Mouse (Mus musculus) heart, postnatal 0 days (tissue): ENCODE data around the gene Tbc1d4.

Experiments used
- CTCF ChIP-seq: IDR thresholded peaks from 2 replicates; pipeline ENCODE4 v1.5.1; 2016; ENCODE audit warnings: antibody characterized with exemption, control low read depth, low read depth
- EP300 ChIP-seq: IDR thresholded peaks from 2 replicates; pipeline ENCODE4 v1.6.1; 2016; ENCODE audit warnings: antibody characterized with exemption, low read depth

DNA sequence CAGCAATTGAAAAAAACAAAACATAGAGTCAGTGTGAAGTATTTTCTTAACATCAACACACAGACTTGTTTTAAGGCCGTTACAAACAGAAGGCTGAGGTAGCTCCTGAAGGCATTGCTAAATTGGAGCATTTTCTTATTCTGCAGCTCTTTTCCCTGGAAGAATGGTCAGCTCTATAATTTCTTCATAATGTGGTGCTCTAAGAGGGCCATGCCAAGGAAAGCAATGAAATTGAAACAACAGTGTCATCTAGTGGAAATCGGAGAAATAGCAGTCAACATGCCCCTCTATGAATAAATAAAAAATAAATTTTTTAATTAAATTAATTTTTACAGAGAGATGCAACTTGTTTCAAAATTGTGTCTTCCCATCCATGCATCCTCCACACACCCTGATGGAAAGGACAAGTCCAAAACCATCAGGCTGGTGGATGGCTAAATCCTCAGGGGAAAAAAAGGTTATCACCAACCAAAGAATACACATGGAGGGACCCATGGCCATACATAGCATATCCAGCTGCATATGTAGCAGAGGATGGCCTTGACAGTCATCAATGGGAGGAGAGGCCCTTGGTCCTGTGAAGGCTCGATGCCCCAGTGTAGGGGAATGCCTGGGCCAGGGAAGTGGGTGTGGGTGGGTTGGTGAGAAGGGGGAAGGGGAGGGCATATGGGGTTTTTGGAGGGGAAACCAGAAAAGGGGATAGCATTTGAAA, 180.0 kb downstream of the Tbc1d4 start:
- TF ChIP-seq CTCF (peak; percentile 70), EP300 (no peak)
